Mouse (Mus musculus) ovary, postnatal 36 days (tissue): ENCODE results near the gene Fitm1.

Experiments
- DNase-seq: peaks from one replicate; pipeline ENCODE4 v3.0.0; 2022; ENCODE audit warnings: low spot score, mixed read lengths

Fitm1 gene

GRCm38 (mm10) chr14:55598521-55599390 lies 23.3 kb downstream of the Fitm1 start:
- no peak for DNase-seq

DNA sequence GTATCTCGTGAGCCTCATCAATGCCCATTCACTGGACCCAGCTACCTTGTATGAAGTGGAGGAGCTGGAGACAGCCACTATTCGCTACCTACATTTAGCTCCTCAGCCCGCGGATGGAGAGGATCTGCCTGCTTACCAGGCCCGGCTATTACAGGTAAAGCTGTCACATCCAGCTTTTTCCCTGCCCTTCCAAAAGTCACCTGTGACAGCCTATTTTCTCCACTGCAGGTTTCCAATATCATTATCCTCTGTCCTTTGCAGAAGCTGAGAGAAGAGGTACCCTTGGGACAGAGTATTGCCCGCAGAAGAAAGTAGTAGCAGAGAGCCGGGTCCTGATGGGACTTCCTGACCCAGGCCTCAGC lies 27.8 kb downstream of the Fitm1 start, which contains the start of gene Irf9:
TSS of gene Irf9 (plus strand) at position 301 of the 362 bp plus-strand sequence.
- DNase-seq = no peak

- peak; percentile 87 for DNase-seq
Measured at GRCm38 (mm10) chr14:55603633-55604576, 28.5 kb downstream of the Fitm1 start.

GRCm38 (mm10) chr14:55604823-55605222 lies 29.4 kb downstream of the Fitm1 start:
- no peak for DNase-seq

DNA sequence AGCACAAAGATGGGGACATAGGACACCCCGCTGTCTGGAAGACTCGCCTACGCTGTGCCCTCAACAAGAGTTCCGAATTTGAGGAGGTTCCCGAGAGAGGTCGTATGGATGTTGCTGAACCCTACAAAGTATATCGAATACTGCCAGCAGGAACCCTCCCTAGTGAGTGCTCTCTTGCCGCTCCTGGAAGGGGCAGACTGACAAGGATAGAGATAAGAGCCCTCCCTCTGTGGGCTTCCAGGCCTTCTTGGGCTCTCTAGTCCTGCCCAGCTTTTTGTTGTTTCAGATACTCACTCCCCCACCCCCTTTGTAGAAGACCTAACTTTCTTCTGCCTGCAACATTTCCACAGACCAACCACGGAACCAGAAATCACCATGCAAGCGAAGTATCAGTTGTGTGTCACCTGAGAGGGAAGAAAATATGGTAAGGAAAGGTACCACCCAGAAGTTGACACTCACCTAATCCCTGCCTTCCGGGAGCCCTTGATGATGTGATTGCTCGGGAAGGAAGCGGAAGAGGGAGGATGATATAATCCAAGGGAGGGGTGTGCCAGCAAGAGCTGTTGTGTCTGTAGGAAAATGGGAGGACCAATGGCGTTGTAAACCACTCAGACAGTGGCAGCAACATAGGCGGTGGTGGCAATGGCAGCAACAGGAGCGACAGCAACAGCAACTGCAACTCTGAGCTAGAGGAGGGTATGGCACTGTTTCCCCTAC lies 30.5 kb downstream of the Fitm1 start:
- DNase-seq = no peak

GRCm38 (mm10) chr14:55608339-55608738 lies 32.9 kb downstream of the Fitm1 start:
- DNase-seq = no peak

DNA sequence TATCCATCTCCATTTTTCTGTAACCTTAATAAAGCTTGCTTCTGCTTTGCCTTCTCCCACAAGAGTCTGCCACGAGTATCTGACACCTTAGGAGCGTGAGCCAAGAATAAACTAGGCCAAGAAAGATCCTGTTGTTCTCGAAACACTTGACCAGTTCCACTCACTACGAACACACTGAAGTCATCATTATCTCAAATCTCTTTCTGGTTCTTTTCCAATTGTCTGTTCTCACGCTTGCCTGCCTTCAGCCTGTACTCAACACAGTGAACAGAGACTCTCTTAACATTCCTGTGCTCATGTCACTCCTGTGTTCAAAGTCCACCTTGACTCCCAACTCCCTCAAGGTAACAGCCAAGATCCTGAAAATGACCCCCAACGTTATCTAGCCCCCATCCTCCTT lies 37.9 kb downstream of the Fitm1 start:
- DNase-seq = no peak

DNA sequence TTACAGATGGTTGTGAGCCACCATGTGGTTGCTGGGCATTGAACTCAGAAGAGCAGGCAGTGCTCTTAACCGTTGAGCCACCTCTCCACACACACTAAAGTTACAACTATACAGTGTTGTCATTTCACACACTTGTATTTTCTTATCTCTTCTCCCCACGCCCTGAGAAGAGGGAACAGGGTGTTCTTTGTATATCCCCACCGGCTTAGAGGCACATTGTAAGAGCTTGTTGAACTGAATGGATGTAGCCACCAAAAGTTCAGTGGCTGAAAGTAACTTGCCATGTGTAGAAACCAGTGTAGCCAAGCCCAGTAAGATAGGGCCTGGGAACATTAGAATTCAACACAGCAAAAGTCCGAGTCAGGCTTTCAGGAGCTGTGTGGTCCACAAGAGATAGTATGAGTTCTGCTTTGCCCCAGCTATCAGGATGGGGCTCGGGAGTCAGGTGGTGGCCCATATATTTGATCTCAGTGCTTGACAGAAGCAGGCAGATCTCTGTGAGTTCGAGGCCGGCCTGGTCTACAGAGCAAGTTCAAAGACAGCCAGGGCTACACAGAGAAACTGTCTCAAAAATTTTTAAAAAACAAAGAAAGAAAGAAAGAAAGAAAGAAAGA lies 39.3 kb downstream of the Fitm1 start:
- DNase-seq = no peak

DNA sequence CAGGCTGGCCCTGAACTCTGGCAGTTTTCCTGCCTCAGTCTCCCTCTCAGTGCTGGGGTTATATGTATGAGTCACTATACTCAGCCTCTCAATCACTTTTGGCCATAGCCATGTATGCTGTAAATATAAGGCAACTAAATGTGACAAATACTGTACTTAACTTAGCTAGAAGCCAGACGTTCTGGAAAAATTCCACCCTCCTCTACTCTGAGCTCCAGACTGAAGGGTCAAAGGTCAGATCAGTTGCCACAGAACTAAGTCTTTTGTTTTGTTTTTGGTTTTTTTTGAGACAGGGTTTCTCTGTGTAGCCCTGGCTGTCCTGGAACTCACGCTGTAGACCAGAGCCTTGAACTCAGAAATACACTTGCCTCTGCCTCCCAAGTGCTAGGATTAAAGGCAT lies 40.5 kb downstream of the Fitm1 start:
- DNase-seq = no peak

DNA sequence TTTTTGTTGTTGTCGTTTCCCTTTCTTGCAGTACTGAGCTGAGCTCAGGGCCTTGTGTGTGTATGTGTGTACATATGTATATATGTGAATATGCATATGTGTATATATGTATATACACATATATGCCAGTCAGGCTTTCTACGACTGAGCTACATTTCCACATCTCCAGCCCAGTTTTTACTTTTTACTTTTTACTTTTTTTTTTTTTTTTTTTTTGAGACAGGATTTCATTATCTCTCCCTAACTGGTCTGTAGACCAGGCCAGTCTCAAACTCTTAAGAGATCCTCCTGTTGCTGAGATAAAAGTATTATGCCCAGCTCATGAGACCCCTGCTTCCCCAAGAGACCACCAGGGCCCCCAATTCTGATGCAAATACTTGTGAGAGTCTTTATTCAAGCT lies 41.4 kb downstream of the Fitm1 start:
- DNase-seq = no peak

DNA sequence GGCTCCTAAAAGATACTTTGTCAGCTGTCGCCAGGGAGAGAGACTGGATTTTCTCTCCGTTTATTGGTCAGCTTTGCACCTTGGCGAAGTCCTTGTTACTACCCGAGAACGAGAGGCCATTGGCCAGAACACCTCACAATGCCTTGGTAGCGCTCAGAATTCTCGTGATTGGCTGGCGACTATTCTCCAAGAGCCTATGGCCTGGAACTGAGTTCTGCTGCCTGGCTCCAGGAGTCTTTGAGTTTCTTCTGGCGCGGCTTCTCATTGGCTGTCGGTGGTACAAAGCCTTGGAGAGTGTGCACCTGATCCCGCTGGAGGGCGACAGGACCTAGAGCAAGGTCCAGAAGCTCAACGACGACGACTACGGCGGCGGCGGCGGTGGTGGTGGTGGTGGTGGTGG lies 42.4 kb downstream of the Fitm1 start, which contains the start of gene Rec8:
TSS of gene Rec8 (plus strand) at position 216 of the 400 bp plus-strand sequence.
- DNase-seq = peak; percentile 32

GRCm38 (mm10) chr14:55618486-55619195 lies 43.2 kb downstream of the Fitm1 start:
- DNase-seq = no peak
